In the genomic region with DNA sequence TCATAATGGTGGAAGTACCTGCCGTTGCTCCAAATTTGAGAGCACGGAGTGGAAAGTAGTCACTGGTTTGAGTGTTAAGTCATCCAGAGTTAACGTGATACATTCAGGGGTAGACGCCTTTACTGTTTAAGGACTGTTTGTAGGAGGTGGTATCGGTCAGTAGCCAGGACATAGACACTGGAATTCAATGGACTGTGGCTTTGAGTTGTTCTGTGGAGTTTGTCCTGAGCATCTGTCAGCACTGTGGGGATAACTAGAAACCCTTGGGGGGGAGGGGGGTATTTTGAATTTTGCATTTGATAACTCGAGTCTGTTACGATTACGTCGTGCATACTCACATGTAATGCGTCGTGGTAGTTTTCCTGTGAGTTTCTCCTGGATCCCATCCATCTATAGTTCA, we compare ENCODE assay signal across 19 mouse cellular contexts.
"Had no signal": no experiment of that assay in that cellular context is flagged by ENCODE, and none has a peak within 500 bp of the region (broad histone marks: within the 10 kb centered on the region; RNA-seq: fewer than 3 reads in every experiment).

No protein-coding gene starts in this region.

- H3K4me3 ChIP-seq: midbrain, embryonic 10.5 days; midbrain, embryonic 12.5 days; myocyte; neural tube, embryonic 13.5 days; neural tube, embryonic 15.5 days had no signal

- H3K9ac ChIP-seq: lung, embryonic 14.5 days; midbrain, embryonic 12.5 days; neural tube, embryonic 13.5 days; neural tube, embryonic 15.5 days had no signal

- H3K4me2 ChIP-seq: lung, embryonic 14.5 days; midbrain, embryonic 12.5 days; neural tube, embryonic 13.5 days; neural tube, embryonic 15.5 days had no signal

- DNase-seq: lung, adult 18-20 months; lung, embryonic 14.5 days; lung, postnatal 10 days; lung, postnatal 4 days; midbrain, embryonic 14.5 days; retina, postnatal 1 day; right cerebral cortex, adult 18-20 months; right cerebral cortex, postnatal 25 days; right cerebral cortex, postnatal 4 days; spleen, adult 18-20 months; thymus, adult 18-20 months; thymus, postnatal 14 days; thymus, postnatal 36 days had no signal

- H3K9me3 ChIP-seq: midbrain, embryonic 10.5 days; midbrain, embryonic 12.5 days; neural tube, embryonic 13.5 days; neural tube, embryonic 15.5 days had no signal

- ATAC-seq: midbrain, embryonic 16.5 days had no signal

- H3K36me3 ChIP-seq: midbrain, embryonic 10.5 days; midbrain, embryonic 12.5 days; neural tube, embryonic 13.5 days; neural tube, embryonic 15.5 days had no signal

- H3K27me3 ChIP-seq: midbrain, embryonic 12.5 days; neural tube, embryonic 13.5 days; neural tube, embryonic 15.5 days had no signal

- H3K27ac ChIP-seq: midbrain, embryonic 10.5 days; midbrain, embryonic 12.5 days; neural tube, embryonic 13.5 days; neural tube, embryonic 15.5 days had no signal
